Mouse (Mus musculus) stomach, postnatal 0 days (tissue): ENCODE data around the gene Mapk7.

Experiments used
- CTCF ChIP-seq: IDR thresholded peaks from 2 replicates; pipeline ENCODE4 v1.5.1; 2016; ENCODE audit warnings: antibody characterized with exemption, low read depth, mild to moderate bottlenecking, moderate library complexity
- EP300 ChIP-seq: optimal IDR thresholded peaks from 2 replicates; pipeline ENCODE3; 2016; ENCODE audit warnings: antibody characterized with exemption

DNA sequence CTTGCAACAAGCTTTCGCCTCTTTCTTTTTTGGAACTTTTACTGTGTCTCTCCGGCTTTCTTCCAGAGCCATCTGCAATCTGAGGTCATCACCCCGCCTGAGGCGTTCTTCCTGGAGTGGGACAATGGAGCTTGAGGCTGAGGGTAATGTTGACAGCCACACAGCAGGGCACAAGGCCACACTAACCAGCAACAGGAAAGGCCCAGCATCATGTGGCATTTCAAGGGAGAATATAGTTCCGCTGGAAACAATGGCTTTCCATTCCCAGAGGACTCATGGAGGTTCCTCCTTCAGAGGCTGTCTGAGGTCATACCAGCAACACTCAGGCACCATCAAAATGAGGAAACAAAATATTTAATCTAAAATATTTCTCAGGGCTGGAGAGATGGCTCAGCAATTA, 39.4 kb upstream of the Mapk7 start:
- TF ChIP-seq CTCF (no peak), EP300 (no peak)
